Comparison of ENCODE assay signal across 30 mouse cellular contexts in genomic region chrX:159850722-159851121, GRCm38 (mm10).
DNase-seq lines count a peak whose midpoint lies in the region; ATAC-seq and TF ChIP-seq lines count a peak whose summit lies in the region.
"Had no signal": no experiment of that assay in that cellular context is flagged by ENCODE, and none has a peak within 500 bp of the region (broad histone marks: within the 10 kb centered on the region; RNA-seq: fewer than 3 reads in every experiment).

No protein-coding gene starts in this region.

- no peak overlapping the region for H3K9ac ChIP-seq in forebrain, embryonic 11.5 days (ENCODE audit: low read length)
- H3K9ac ChIP-seq: embryonic facial prominence, embryonic 13.5 days; forebrain, embryonic 13.5 days; heart, embryonic 12.5 days; heart, embryonic 15.5 days; hindbrain, embryonic 13.5 days had no signal

- H3K4me2 ChIP-seq in myocyte (ENCODE audit: low read depth): peak overlapping the region; percentile 22
- no peak overlapping the region for H3K4me2 ChIP-seq in forebrain, embryonic 11.5 days (ENCODE audit: low read depth, low read length, severe bottlenecking)
- H3K4me2 ChIP-seq: embryonic facial prominence, embryonic 13.5 days; forebrain, embryonic 13.5 days; heart, embryonic 12.5 days; heart, embryonic 15.5 days; hindbrain, embryonic 13.5 days had no signal

- 92% methylated on average over 8 of the region's 8 CpGs for WGBS in forebrain, embryonic 11.5 days

- no peaks in the 10 kb centered on the region for H3K9me3 ChIP-seq in forebrain, embryonic 11.5 days (ENCODE audit: control insufficient read depth, low read length)
- H3K9me3 ChIP-seq: embryonic facial prominence, embryonic 10.5 days; embryonic facial prominence, embryonic 13.5 days; forebrain, embryonic 13.5 days; G1E; heart, embryonic 12.5 days; heart, embryonic 15.5 days; hindbrain, embryonic 10.5 days; hindbrain, embryonic 13.5 days had no signal

- peaks cover 42% of the 10 kb centered on the region for H3K79me2 ChIP-seq in myocyte (ENCODE audit: control insufficient read depth, insufficient read depth)

- no peaks in the 10 kb centered on the region for H3K27me3 ChIP-seq in myocyte (ENCODE audit: control insufficient read depth, insufficient read depth, insufficient read length)
- H3K27me3 ChIP-seq in forebrain, embryonic 11.5 days (ENCODE audit: control insufficient read depth, insufficient read depth, low read length): no peaks in the 10 kb centered on the region; the same call in 1 of the 2 replicates
- H3K27me3 ChIP-seq: CH12.LX; heart, embryonic 12.5 days; heart, embryonic 15.5 days had no signal

- H3K4me3 ChIP-seq in myocyte: no peak overlapping the region
- no peak overlapping the region for H3K4me3 ChIP-seq in forebrain, embryonic 11.5 days (ENCODE audit: low read depth, low read length)
- H3K4me3 ChIP-seq: embryonic facial prominence, embryonic 10.5 days; embryonic facial prominence, embryonic 13.5 days; erythroblast, embryonic 14.5 days; forebrain, embryonic 13.5 days; heart, embryonic 12.5 days; heart, embryonic 15.5 days; hindbrain, embryonic 10.5 days; hindbrain, embryonic 13.5 days had no signal

- H3ac ChIP-seq in myocyte (ENCODE audit: control insufficient read depth, insufficient read length): no peak overlapping the region

- no peak for DNase-seq in frontal cortex, postnatal 10 days (ENCODE audit: low spot score in 2 of 2)
- DNase-seq in NIH3T3 (ENCODE audit: low read depth): peak; percentile 55
- no peak for DNase-seq in forebrain, embryonic 11.5 days (ENCODE audit: low spot score)
- no peak for DNase-seq in testis, postnatal 10 days (ENCODE audit: low spot score)
- DNase-seq: adrenal gland, adult 8-10 months; adrenal gland, postnatal 25 days; B cell, adult 2 months; cerebellum, adult 9-11 months; cerebellum, postnatal 36 days; embryo, embryonic 11 days; gastrocnemius, postnatal 25 days; heart, adult 18-20 months; heart, postnatal 10 days; heart, postnatal 36 days; kidney, adult 18-20 months had no signal

- H3K4me1 ChIP-seq in forebrain, embryonic 11.5 days (replicated peaks; ENCODE audit: control insufficient read depth, insufficient read depth, low read length): no peaks in the 10 kb centered on the region
- H3K4me1 ChIP-seq: embryonic facial prominence, embryonic 10.5 days; embryonic facial prominence, embryonic 13.5 days; forebrain, embryonic 13.5 days; heart, embryonic 12.5 days; heart, embryonic 15.5 days; hindbrain, embryonic 10.5 days; hindbrain, embryonic 13.5 days had no signal

- TF ChIP-seq POLR2A in myocyte (IDR thresholded peaks at IDR 0.05; ENCODE audit: insufficient read length, low read depth): no peak

- ATAC-seq in frontal cortex, adult (ENCODE audit: low TSS enrichment): peak; percentile 52; the same call in 1 of the 2 replicates
- no peak for ATAC-seq in forebrain, embryonic 11.5 days (replicated peaks; ENCODE audit: low FRiP score)
- ATAC-seq: forebrain, embryonic 13.5 days; forebrain, embryonic 16.5 days; hindbrain, embryonic 16.5 days; intestine, embryonic 16.5 days had no signal

- H3K27ac ChIP-seq in forebrain, embryonic 11.5 days (ENCODE audit: low read depth, low read length): no peak overlapping the region
- H3K27ac ChIP-seq: embryonic facial prominence, embryonic 10.5 days; embryonic facial prominence, embryonic 13.5 days; forebrain, embryonic 13.5 days; heart, embryonic 15.5 days; hindbrain, embryonic 10.5 days; hindbrain, embryonic 13.5 days had no signal

- H3K36me3 ChIP-seq in myocyte (ENCODE audit: control insufficient read depth, insufficient read depth): no peaks in the 10 kb centered on the region
- no peaks in the 10 kb centered on the region for H3K36me3 ChIP-seq in forebrain, embryonic 11.5 days (ENCODE audit: control insufficient read depth, insufficient read depth, low read length)
- H3K36me3 ChIP-seq: embryonic facial prominence, embryonic 10.5 days; embryonic facial prominence, embryonic 13.5 days; heart, embryonic 12.5 days; heart, embryonic 15.5 days; hindbrain, embryonic 10.5 days; hindbrain, embryonic 13.5 days had no signal

TF ChIP-seq in myocyte, 11 proteins besides CTCF, POLR2A, EP300 and RAD21:
- no peak for TF ChIP-seq CEBPB (IDR thresholded peaks at IDR 0.05; ENCODE audit: insufficient read depth, poor library complexity, severe bottlenecking)
- TF ChIP-seq TCF3 (IDR thresholded peaks at IDR 0.05; ENCODE audit: insufficient read length, low read depth): no peak
- no peak for TF ChIP-seq SRF (IDR thresholded peaks at IDR 0.05; ENCODE audit: control insufficient read depth, insufficient read length, low read depth)
- no peak for TF ChIP-seq POLR2AphosphoS2 (IDR thresholded peaks at IDR 0.05; ENCODE audit: insufficient read length, low read depth)
- no peak for TF ChIP-seq TCF12 (IDR thresholded peaks at IDR 0.05; ENCODE audit: insufficient read depth, poor library complexity, severe bottlenecking)
- no peak for TF ChIP-seq E2F4 (IDR thresholded peaks at IDR 0.05; ENCODE audit: insufficient read depth)
- no peak for TF ChIP-seq REST (IDR thresholded peaks at IDR 0.05; ENCODE audit: insufficient read depth, insufficient read length)
- TF ChIP-seq MYOG (IDR thresholded peaks at IDR 0.05; ENCODE audit: control insufficient read depth in 1 of 3, insufficient read depth in 1 of 3, insufficient read length in 2 of 3, low read depth in 2 of 3): no peak
- TF ChIP-seq MAX (IDR thresholded peaks at IDR 0.05; ENCODE audit: low read depth): no peak
- no peak for TF ChIP-seq USF1 (IDR thresholded peaks at IDR 0.05; ENCODE audit: low read depth)
- TF ChIP-seq MYOD1 (IDR thresholded peaks at IDR 0.05; ENCODE audit: control insufficient read depth in 1 of 3, insufficient read length in 2 of 3, low read depth in 2 of 3): no peak
TF ChIP-seq in myocyte: peak in this region for 0.
